Mouse (Mus musculus) heart, adult 2 months (tissue): ENCODE measurements around the gene Spg11.
A peak's percentile ranks its signal among the peaks of the same experiment; 100 is the strongest.

ENCODE experiments used
- CTCF ChIP-seq: fragments of 200-600 bp; IDR thresholded peaks from 2 replicates; pipeline ENCODE4 v1.8.1; 2022; ENCODE audit warnings: antibody characterized with exemption, mild to moderate bottlenecking, moderate library complexity
- EP300 ChIP-seq: fragments of 200-500 bp; IDR thresholded peaks from 2 replicates; pipeline ENCODE4 v1.6.1; 2011; ENCODE audit warnings: low read depth, low read length, control low read depth; ENCODE audit not compliant: insufficient read depth
- POLR2A ChIP-seq: fragments of 200-500 bp; IDR thresholded peaks from 2 replicates; pipeline ENCODE4 v1.6.1; 2011; ENCODE audit warnings: mild to moderate bottlenecking, low read depth, low read length, control low read depth; ENCODE audit not compliant: insufficient read depth

DNA sequence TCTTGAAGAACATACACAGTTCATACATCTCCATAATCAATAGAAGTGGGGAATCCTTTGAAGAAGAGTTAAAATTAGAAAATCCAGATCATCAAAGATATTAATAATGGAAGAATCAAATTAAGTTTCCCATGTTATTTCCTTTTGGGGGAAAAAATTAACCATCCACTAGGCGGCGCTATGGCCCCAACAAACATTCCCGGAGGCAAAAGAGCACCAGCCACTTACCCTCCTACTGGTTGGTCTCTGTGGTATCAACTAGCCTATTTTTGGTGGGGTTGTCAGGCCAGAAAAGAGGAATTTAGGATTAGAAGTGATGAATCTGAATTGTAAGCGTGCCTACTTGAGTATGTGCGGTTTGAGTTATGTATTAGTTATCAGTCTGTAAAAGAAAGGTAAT is 48.3 kb downstream of the Spg11 start:
- TF ChIP-seq POLR2A (no peak), CTCF (peak; percentile 93), EP300 (no peak)
